Mouse (Mus musculus) heart, adult 11 months (tissue): ENCODE measurements at regions not wholly inside any gene's neighbourhood (a gene's known extent, or its start where the extent isn't known, plus 50 kb on each side); places are given as distances from the start of the nearest gene placed in this dataset.

ENCODE experiments used
- DNase-seq: peaks from one replicate; pipeline ENCODE4 v3.0.0; 2022

GRCm38 (mm10) chr14:107214391-107214790 lies 1108.4 kb downstream of the Trim52 start:
- no peak for DNase-seq

GRCm38 (mm10) chr14:107264182-107264581 lies 1158.2 kb downstream of the Trim52 start:
- no peak for DNase-seq

- peak; percentile 72 for DNase-seq
Observed at GRCm38 (mm10) chr14:107280346-107280745, 1174.3 kb downstream of the Trim52 start.

GRCm38 (mm10) chr14:107329302-107329701 lies 1223.3 kb downstream of the Trim52 start:
- DNase-seq: no peak

GRCm38 (mm10) chr14:107340205-107340604 lies 1234.2 kb downstream of the Trim52 start:
- DNase-seq: no peak

GRCm38 (mm10) chr14:107362788-107363187 lies 1256.8 kb downstream of the Trim52 start:
- DNase-seq: no peak
